Mouse (Mus musculus) CH12.LX (cell line): Measurements from ENCODE around the gene F13a1.

Source experiments
- CTCF ChIP-seq, 2 experiments: IDR thresholded peaks in 1 of 2; conservative IDR thresholded peaks in 1 of 2; 2 replicates each; pipeline ENCODE4 v1.5.1; 2011 to 2012; ENCODE audit warnings: low read depth in 2 of 2, low read length in 2 of 2, improper control_type of control experiment in 1 of 2, inconsistent platforms in 1 of 2, mild to moderate bottlenecking in 1 of 2, moderate library complexity in 1 of 2
- EP300 ChIP-seq: IDR thresholded peaks from 2 replicates; pipeline ENCODE4 v1.6.1; 2011; ENCODE audit warnings: low read length, improper control_type of control experiment
- ETS1 ChIP-seq: conservative IDR thresholded peaks from 2 replicates; pipeline ENCODE4 v1.6.1; 2012; ENCODE audit warnings: low read depth, mild to moderate bottlenecking, inconsistent platforms, low read length, improper control_type of control experiment, moderate library complexity
- GABPA ChIP-seq: IDR thresholded peaks from 2 replicates; pipeline ENCODE4 v1.6.1; 2012; ENCODE audit warnings: low read depth, low read length, improper control_type of control experiment, inconsistent platforms; ENCODE audit not compliant: insufficient replicate concordance
- JUN ChIP-seq: IDR thresholded peaks from 2 replicates; pipeline ENCODE4 v1.6.1; 2011; ENCODE audit warnings: low read depth, mild to moderate bottlenecking, low read length, improper control_type of control experiment, moderate library complexity; ENCODE audit not compliant: insufficient read depth
- KAT2A ChIP-seq: IDR thresholded peaks from 2 replicates; pipeline ENCODE4 v1.6.1; 2012; ENCODE audit warnings: low read length, improper control_type of control experiment, inconsistent platforms; ENCODE audit not compliant: insufficient replicate concordance
- MAZ ChIP-seq: IDR thresholded peaks from 2 replicates; pipeline ENCODE4 v1.6.1; 2012; ENCODE audit warnings: low read depth, mild to moderate bottlenecking, inconsistent platforms, low read length, improper control_type of control experiment, moderate library complexity
- POLR2A ChIP-seq: IDR thresholded peaks from 2 replicates; pipeline ENCODE4 v1.6.1; 2011; ENCODE audit warnings: low read depth, mild to moderate bottlenecking, improper control_type of control experiment, low read length
- ZC3H11A ChIP-seq: IDR thresholded peaks from 2 replicates; pipeline ENCODE4 v1.6.1; 2012; ENCODE audit warnings: low read depth, mild to moderate bottlenecking, inconsistent platforms, low read length, improper control_type of control experiment
- ZMIZ1 ChIP-seq: IDR thresholded peaks from 2 replicates; pipeline ENCODE4 v1.6.1; 2012; ENCODE audit warnings: low read depth, mild to moderate bottlenecking, inconsistent platforms, low read length, improper control_type of control experiment
- ZNF384 ChIP-seq: IDR thresholded peaks from 2 replicates; pipeline ENCODE4 v1.6.1; 2012; ENCODE audit warnings: low read depth, low read length, improper control_type of control experiment, inconsistent platforms

DNA sequence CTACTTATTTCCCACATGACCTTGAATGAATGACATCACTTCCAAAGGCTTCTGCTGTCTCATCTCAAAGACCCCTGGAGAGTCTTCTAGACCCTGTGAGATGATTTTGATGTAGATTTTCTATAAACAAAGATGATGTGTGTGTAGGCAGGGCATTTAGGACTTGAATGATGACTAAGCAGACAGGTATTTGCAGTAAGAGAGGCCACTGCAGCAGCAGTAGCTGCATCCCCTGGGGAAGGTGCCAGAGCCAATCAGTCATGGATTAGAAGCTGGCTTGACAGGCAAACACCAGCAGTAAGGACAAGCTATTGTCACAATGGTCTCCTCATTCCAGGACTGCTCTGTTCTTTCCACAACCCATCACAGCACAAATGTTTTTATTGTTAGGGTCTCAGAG, 87.1 kb downstream of the F13a1 start:
- TF ChIP-seq GABPA (no peak), ZMIZ1 (no peak), JUN (no peak), CTCF (conservative IDR thresholded peaks at IDR 0.05 in 1 of 2, IDR thresholded peaks at IDR 0.05 in 1 of 2; ENCODE audit: low read depth in 2 of 2, low read length in 2 of 2) (no peak), POLR2A (no peak), MAZ (no peak), ETS1 (no peak), ZNF384 (no peak), EP300 (no peak), KAT2A (no peak), ZC3H11A (no peak)
